Mouse (Mus musculus) layer of hippocampus, adult 18-20 months (tissue): ENCODE data around the gene Gm20747. TPM values are rescaled to one million over a fixed set of nuclear protein-coding genes. Genes with fewer than 3 reads are reported as not detected.
"Not testable (repeated sequence)": the region's sequence is repeated elsewhere in the genome, so short reads cannot be mapped to it uniquely, and the experiment has no call there.

Source experiments
- DNase-seq, 2 experiments: peaks; one replicate each; pipeline ENCODE4 v3.0.0; 2022; ENCODE audit warnings: low spot score in 2 of 2
- long read RNA-seq: library from polyadenylated mRNA; stranded (forward); transcript quantifications from one replicate; pipeline ENCODE4 v2.0.0, GENCODE M21; 2021
- total RNA-seq, 2 experiments: library from RNA; stranded (reverse); gene quantifications; 2 replicates each; pipeline ENCODE4 v1.2.3; 2021

Gene Gm20747
- not detected for total RNA-seq
- long read RNA-seq = 0 reads

GRCm38 (mm10) chrY:53418191-53418590 lies at the start of gene Gm20747:
TSS of gene Gm20747 (minus strand) at chrY:53418291.
- not testable (repeated sequence) for DNase-seq
